In the genomic region with DNA sequence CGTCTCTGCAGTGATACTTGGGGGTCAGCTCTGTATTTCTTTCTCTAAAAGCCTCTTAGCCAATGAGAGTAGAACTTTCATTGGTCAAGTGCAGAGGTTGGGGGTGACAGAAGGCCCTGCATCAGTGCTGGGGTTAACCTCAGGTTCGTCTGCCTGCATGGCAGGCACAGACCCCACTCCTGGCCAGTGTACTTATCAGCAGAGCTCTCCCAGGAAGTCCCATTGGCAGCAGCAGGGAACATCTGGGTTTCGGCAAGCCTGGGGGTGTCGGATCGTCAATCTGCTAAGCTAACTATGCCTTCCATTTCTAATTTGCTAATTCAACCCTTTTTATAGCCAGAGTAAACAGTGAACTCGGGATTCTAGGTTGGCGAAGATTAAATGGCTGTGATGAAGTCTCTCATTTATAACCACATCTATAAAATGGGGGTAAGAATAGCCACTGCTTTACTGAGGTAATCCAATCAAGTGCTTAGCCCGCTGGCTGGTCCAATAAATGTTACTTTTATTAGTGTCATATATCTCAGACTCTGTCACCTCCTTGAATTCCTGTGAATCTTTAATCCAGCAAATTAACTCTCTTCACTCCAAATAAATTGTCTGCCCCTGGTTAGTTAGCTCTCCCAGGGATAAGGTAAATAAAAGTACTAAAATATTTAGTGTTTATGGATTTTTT, we compare ENCODE assay signal across 15 mouse cellular contexts.
"Had no signal": no experiment of that assay in that cellular context is flagged by ENCODE, and none has a peak within 500 bp of the region (broad histone marks: within the 10 kb centered on the region; RNA-seq: fewer than 3 reads in every experiment).

No protein-coding gene starts in this region.

- H3K4me2 ChIP-seq: limb, embryonic 12.5 days; liver, embryonic 13.5 days; midbrain, embryonic 15.5 days had no signal

- H3K4me1 ChIP-seq: liver, embryonic 13.5 days; midbrain, embryonic 15.5 days had no signal

- H3K4me3 ChIP-seq: layer of hippocampus, adult 2 months; limb, embryonic 12.5 days; liver, embryonic 13.5 days; midbrain, embryonic 15.5 days had no signal

- H3K9ac ChIP-seq: limb, embryonic 12.5 days; liver, embryonic 13.5 days; liver, postnatal 0 days; midbrain, embryonic 15.5 days had no signal

- H3K27ac ChIP-seq: layer of hippocampus, adult 2 months; limb, embryonic 12.5 days; liver, embryonic 13.5 days; midbrain, embryonic 15.5 days had no signal

- H3K27me3 ChIP-seq: limb, embryonic 12.5 days; liver, embryonic 13.5 days; midbrain, embryonic 15.5 days had no signal

- H3K9me3 ChIP-seq: liver, embryonic 13.5 days; midbrain, embryonic 15.5 days had no signal

- ATAC-seq: liver, postnatal 0 days; lung, postnatal 0 days; midbrain, embryonic 15.5 days had no signal

- DNase-seq: kidney, adult 18-20 months; kidney, postnatal 4 days; liver; liver, embryonic 13.5 days; liver, postnatal 0 days; lung, postnatal 36 days; retina, postnatal 1 day; right cerebral cortex, postnatal 4 days; spleen, adult 18-20 months; thymus, adult 18-20 months; thymus, postnatal 14 days had no signal
